Mouse (Mus musculus): ENCODE results near the gene Bcl7a.

Bcl7a gene

DNA sequence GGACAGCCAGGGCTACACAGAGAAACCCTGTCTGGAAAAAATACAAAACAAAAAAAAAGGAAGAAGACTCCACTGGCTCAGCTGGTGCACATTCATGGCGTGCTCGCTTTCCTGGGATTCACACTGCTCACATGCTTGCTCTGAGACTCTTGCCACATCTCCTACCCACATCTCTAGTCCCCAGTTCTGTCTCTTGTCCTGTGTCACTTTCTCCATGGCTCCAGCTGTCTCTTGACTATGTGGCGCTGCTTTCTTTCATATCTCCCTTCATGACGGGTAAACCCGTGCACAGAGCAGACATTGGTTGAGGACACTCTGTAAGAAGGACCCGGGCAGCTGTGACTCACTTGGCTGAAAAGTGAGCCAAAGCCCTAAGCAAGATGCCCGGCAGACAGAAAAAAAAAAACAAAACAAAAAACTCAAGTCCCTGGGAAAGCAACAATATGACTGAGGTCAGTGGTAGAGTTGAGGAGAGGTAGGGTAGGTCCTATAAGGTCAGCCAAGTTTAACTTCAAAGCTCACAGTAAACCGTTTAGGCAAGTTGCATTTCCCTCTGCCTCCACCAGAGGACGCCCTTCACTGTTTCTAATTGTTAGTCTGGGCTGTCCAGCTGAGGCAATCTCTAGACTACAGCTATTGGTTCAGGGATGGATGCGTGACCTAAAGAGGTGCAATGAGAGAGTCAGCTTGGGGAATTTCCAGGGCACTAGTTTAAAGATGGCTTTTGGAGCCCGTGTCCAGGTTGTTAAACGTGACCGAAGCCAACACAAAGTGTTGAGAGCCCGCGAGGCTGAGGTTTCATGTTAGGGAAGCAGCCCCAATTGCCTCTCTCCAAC lies 33.7 kb downstream of the Bcl7a start:
- peak; percentile 93 for DNase-seq (ENCODE audit: low read depth)

DNA sequence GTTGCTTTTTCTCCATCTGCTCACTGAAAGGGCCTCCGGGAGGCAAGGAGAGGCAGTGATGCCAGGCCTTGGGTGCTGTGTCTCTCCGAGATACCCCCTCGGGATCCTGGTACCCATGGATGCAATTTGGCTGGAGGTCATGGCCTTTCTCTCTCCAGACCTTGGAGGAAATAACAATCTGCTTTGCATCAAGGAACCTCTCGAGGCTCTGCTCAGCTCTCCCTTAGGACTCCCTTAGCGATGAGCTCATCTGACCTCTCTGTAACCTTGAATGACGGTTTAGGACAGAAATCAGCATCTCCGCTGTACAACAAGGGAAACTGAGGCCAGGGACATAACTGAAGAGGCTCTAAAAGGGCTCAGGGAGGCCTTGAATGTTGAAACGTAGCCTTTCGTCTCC lies 35.1 kb downstream of the Bcl7a start:
- DNase-seq (ENCODE audit: low read depth), result no peak

- DNase-seq (ENCODE audit: low read depth), result peak; percentile 75
Observed at GRCm38 (mm10) chr5:123379504-123379931, 35.9 kb downstream of the Bcl7a start.

- DNase-seq (ENCODE audit: low read depth), result peak; percentile 94
Observed at GRCm38 (mm10) chr5:123381968-123382367, 38.3 kb downstream of the Bcl7a start.

- DNase-seq (ENCODE audit: low read depth), result peak; percentile 41
Observed at GRCm38 (mm10) chr5:123382686-123383085, 39.1 kb downstream of the Bcl7a start.

GRCm38 (mm10) chr5:123388452-123388851 lies 44.8 kb downstream of the Bcl7a start:
- peak; percentile 42 for DNase-seq (ENCODE audit: low read depth)

GRCm38 (mm10) chr5:123390536-123391441 lies 47.2 kb downstream of the Bcl7a start:
- no peak for DNase-seq (ENCODE audit: low read depth)

DNA sequence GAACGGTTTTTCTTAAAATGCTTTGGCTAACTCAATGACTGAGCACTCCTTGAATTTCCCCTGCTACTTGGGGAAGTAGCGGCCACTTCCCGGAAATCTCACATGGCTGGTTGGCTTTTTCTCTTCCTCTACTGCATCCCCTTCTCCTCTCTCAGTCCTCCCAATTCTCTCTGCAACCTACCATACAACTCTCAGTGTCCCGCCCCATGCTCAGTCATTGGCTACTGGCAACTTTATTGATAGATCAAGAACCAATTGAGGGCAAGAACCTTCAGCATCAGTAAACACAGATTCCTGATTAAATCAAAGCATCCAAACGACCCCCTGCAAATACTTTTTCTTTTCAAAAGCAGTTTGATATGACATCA lies 47.8 kb downstream of the Bcl7a start:
- no peak for DNase-seq (ENCODE audit: low read depth)

DNA sequence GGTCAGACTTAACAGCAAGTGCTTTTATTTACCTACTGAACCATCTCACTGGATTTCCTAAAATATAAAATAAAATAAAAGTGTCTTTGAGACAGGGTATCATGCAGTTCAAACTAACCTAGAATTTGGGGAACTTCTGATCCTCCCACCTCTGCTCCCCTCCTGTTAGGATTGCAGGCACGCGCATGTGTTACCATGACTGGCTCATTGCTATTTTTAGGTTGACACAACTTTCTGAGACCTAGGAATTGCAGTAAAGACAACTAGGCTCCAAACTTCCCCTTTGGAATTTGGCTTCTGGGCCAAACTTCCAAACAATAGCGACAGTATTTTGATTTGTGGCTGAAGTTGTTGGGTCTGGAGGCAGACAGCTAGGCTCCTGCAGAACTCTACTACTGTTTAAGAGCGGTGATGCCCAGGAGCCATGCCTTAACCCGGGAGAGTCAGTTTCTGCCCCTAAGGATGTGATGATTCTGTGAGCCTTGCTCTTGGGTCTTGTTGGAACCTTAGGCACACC lies 50.2 kb downstream of the Bcl7a start:
- DNase-seq (ENCODE audit: low read depth), result no peak

- DNase-seq (ENCODE audit: low read depth), result peak; percentile 99
Observed at GRCm38 (mm10) chr5:123394303-123394956, 50.8 kb downstream of the Bcl7a start, which contains the start of gene Mlxip. Mlxip (plus strand) TSS chr5:123394798.

- peak; percentile 69 for DNase-seq (ENCODE audit: low read depth)
Observed at GRCm38 (mm10) chr5:123394957-123395881, 51.6 kb downstream of the Bcl7a start.

DNA sequence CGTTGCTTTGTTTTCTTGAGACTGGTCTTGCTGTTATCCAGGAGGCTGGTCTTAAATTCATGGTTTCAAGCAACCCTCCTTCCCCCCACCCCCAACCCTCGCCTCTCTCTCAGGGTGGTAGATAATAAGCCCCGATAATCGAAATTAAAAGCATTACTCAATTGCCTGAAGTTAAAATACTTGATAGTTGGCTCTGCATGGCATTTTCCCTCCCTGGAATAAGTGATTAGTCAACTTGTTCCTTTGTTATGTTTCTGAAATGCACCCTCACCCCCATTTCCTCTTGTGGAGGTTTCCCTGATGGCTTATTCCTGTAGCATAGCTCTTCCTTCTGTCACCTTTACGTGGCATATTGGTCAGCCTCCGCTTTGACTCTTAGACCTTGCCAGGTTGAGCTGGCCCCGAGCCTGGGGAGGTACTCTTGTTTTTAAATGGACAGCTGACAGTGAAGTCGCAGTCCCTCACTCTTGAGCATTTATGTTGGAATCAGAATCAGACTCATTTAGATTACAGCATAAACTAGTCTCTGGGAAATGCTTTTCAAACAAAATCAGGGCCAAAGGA lies 53.3 kb downstream of the Bcl7a start:
- peak; percentile 26 for DNase-seq (ENCODE audit: low read depth)

DNA sequence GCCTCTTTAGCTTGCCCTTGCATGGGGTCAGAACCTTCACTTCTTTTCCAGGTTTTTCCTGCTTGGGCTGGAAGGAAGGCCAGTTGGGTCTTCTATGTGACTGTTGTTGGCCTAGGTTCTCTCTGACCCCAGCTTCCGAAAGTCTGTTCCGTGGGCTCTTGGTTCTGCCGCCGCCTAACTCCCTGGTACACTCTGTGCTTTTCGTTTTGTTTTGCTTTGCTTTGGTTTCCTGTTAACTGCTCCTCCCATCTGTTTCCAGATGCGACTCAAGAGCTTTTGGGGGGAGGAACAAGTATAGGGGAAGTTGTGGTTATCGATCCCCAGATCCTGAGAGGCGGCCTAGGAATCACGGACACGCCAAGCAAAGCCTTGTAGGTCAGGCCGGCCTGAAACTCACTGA lies 54.2 kb downstream of the Bcl7a start:
- DNase-seq (ENCODE audit: low read depth), result peak; percentile 55

DNA sequence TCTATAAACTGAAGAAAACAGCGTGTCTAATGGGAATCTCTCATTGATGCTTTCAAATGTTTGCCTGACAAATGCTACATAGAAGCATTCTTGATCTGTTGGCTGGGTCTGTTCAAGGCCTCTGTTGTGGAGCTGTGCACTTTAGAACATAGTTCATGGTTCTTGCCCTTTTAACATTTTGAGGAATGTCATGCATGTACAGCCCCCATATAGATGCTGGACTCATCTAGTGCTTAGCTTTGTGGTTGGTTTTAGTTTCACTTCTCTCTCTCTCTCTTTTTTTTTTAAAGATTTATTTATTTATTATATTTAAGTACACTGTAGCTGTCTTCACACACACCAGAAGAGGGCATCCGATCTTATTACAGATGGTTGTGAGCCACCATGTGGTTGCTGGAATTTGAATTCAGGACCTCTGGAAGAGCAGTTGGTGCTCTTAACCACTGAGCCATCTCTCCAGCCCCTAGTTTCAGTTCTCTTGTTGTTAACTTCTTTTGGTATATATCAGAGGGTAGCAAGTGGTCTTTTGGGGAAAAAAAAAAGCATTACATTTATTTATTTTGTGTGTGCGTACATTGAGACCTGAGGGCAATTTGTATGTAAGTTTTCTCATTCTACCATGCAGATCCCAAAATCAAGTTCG lies 55.3 kb downstream of the Bcl7a start:
- DNase-seq (ENCODE audit: low read depth), result no peak

- DNase-seq (ENCODE audit: low read depth), result no peak
Observed at GRCm38 (mm10) chr5:123404480-123404879, 60.8 kb downstream of the Bcl7a start.

GRCm38 (mm10) chr5:123406952-123407351 lies 63.3 kb downstream of the Bcl7a start:
- DNase-seq (ENCODE audit: low read depth), result peak; percentile 51

- DNase-seq (ENCODE audit: low read depth), result no peak
Observed at GRCm38 (mm10) chr5:123408176-123408575, 64.5 kb downstream of the Bcl7a start.

DNA sequence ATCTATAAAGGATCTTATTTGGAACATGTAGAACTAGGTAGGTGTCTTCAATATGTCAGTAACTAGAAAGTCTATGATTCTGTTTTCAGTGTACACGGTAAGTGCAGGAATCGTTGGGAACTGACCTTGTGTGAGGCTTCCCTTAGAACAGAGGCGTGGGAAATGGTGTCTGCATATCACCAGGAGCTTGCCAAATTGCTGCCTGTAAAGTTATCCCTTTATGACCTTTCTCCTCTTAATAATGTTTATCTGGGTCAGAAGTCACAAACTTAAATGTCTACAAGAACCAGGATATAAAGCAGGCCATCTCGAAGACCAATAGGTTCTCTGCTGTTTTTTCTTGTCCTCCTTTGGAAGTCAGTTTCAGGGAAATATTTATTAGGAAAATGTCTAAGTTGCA lies 68.6 kb downstream of the Bcl7a start:
- DNase-seq (ENCODE audit: low read depth), result no peak

- DNase-seq (ENCODE audit: low read depth), result no peak
Observed at GRCm38 (mm10) chr5:123413866-123414363, 70.3 kb downstream of the Bcl7a start.

DNA sequence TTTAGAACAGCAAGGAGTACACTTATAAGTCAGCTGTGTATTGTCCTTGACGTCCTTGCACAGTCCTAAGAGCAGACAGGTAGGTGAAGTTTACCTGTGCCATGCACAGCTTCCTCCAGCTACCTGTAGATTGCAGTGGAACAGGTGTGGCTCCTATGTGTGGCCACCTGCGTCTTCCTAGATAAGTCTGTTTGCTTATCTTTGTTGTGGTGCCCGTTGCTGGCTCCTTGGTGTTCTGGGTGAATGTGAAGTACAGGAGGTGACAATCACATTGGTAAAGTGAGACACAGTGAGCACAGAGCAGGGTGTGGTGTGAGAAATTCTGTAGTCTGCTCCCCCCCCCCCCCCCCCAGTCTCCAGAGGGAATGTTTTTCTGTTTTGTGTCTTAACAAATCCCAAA lies 72.5 kb downstream of the Bcl7a start:
- no peak for DNase-seq (ENCODE audit: low read depth)
